Mouse (Mus musculus): Measurements from ENCODE around the gene Mark1. TPM values are rescaled to one million over a fixed set of nuclear protein-coding genes. Genes with fewer than 3 reads are reported as not detected.

The Mark1 gene
- polyA plus RNA-seq, 1 experiment from 2014 or later, result 15.0 TPM

- Histone ChIP-seq H3K4me3 (replicated peaks; ENCODE audit: low read length) (no peak overlapping the region), H3K9ac (replicated peaks; ENCODE audit: low read depth, low read length) (no peak overlapping the region), H3K27me3 (replicated peaks; ENCODE audit: control insufficient read depth, insufficient read depth, low read length) (no peaks in the 10 kb centered on the region), H3K9me3 (ENCODE audit: control insufficient read depth, low read length) (no peaks in the 10 kb centered on the region), H3K27ac (ENCODE audit: low read length) (no peak overlapping the region), H3K4me2 (ENCODE audit: low read length) (no peak overlapping the region), H3K4me1 (replicated peaks; ENCODE audit: control insufficient read depth, insufficient read depth, low read length) (peaks cover 6% of the 10 kb centered on the region; the same call in 1 of the 2 replicates), H3K36me3 (ENCODE audit: control insufficient read depth, insufficient read depth) (no peaks in the 10 kb centered on the region)
- ATAC-seq, result no peak
- WGBS, result 86% methylated on average over 9 of the region's 9 CpGs
These were observed 142.2 kb downstream of the Mark1 start for GRCm38 (mm10) chr1:184857216-184857615.

GRCm38 (mm10) chr1:184853922-184854321 lies 145.4 kb downstream of the Mark1 start:
- no peak overlapping the region for H3K4me2 ChIP-seq (ENCODE audit: low read length)
- H3K36me3 ChIP-seq (ENCODE audit: control insufficient read depth, insufficient read depth), result no peaks in the 10 kb centered on the region
- no peaks in the 10 kb centered on the region for H3K9me3 ChIP-seq (ENCODE audit: control insufficient read depth, low read length)
- WGBS, result 47% methylated on average over 3 of the region's 3 CpGs
- no peak overlapping the region for H3K4me3 ChIP-seq (replicated peaks; ENCODE audit: low read length)
- H3K27ac ChIP-seq (ENCODE audit: low read length), result no peak overlapping the region
- H3K9ac ChIP-seq (replicated peaks; ENCODE audit: low read depth, low read length), result no peak overlapping the region
- H3K4me1 ChIP-seq (replicated peaks; ENCODE audit: control insufficient read depth, insufficient read depth, low read length), result peaks cover 11% of the 10 kb centered on the region
- no peaks in the 10 kb centered on the region for H3K27me3 ChIP-seq (replicated peaks; ENCODE audit: control insufficient read depth, insufficient read depth, low read length)
- no peak for ATAC-seq

- peak; percentile 51 for ATAC-seq
- Histone ChIP-seq H3K9me3 (ENCODE audit: control insufficient read depth, low read length) (no peaks in the 10 kb centered on the region), H3K4me1 (replicated peaks; ENCODE audit: control insufficient read depth, insufficient read depth, low read length) (peaks cover 11% of the 10 kb centered on the region), H3K36me3 (ENCODE audit: control insufficient read depth, insufficient read depth) (no peaks in the 10 kb centered on the region), H3K4me3 (replicated peaks; ENCODE audit: low read length) (no peak overlapping the region), H3K4me2 (ENCODE audit: low read length) (no peak overlapping the region), H3K27ac (ENCODE audit: low read length) (no peak overlapping the region), H3K27me3 (replicated peaks; ENCODE audit: control insufficient read depth, insufficient read depth, low read length) (no peaks in the 10 kb centered on the region), H3K9ac (replicated peaks; ENCODE audit: low read depth, low read length) (no peak overlapping the region)
- WGBS, result 23% methylated on average over 5 of the region's 5 CpGs
These were observed 146.0 kb downstream of the Mark1 start for GRCm38 (mm10) chr1:184853339-184853738.

GRCm38 (mm10) chr1:184851741-184852618 lies 147.4 kb downstream of the Mark1 start:
- Histone ChIP-seq H3K4me2 (ENCODE audit: low read length) (peak overlapping the region; percentile 48), H3K36me3 (ENCODE audit: control insufficient read depth, insufficient read depth) (no peaks in the 10 kb centered on the region), H3K4me1 (replicated peaks; ENCODE audit: control insufficient read depth, insufficient read depth, low read length) (peaks cover 11% of the 10 kb centered on the region), H3K9me3 (ENCODE audit: control insufficient read depth, low read length) (no peaks in the 10 kb centered on the region), H3K9ac (replicated peaks; ENCODE audit: low read depth, low read length) (0 out of 2 replicates have a peak overlapping the region, but pooled peaks have one; percentile 32), H3K4me3 (replicated peaks; ENCODE audit: low read length) (peak overlapping the region; percentile 25), H3K27me3 (replicated peaks; ENCODE audit: control insufficient read depth, insufficient read depth, low read length) (0 out of 2 replicates have a peak, but pooled peaks cover under 1% of the 10 kb centered on the region), H3K27ac (ENCODE audit: low read length) (no peak overlapping the region)
- ATAC-seq, result peak; percentile 95
- 12% methylated on average over 31 of the region's 31 CpGs for WGBS

GRCm38 (mm10) chr1:184851166-184851565 lies 148.2 kb downstream of the Mark1 start:
- no peak for ATAC-seq
- Histone ChIP-seq H3K4me3 (replicated peaks; ENCODE audit: low read length) (no peak overlapping the region), H3K27me3 (replicated peaks; ENCODE audit: control insufficient read depth, insufficient read depth, low read length) (0 out of 2 replicates have a peak, but pooled peaks cover 2% of the 10 kb centered on the region), H3K36me3 (ENCODE audit: control insufficient read depth, insufficient read depth) (no peaks in the 10 kb centered on the region), H3K4me2 (ENCODE audit: low read length) (no peak overlapping the region), H3K9me3 (ENCODE audit: control insufficient read depth, low read length) (no peaks in the 10 kb centered on the region), H3K4me1 (replicated peaks; ENCODE audit: control insufficient read depth, insufficient read depth, low read length) (peaks cover 15% of the 10 kb centered on the region), H3K27ac (ENCODE audit: low read length) (no peak overlapping the region), H3K9ac (replicated peaks; ENCODE audit: low read depth, low read length) (no peak overlapping the region)
- WGBS, result 49% methylated on average over 7 of the region's 7 CpGs

GRCm38 (mm10) chr1:184846973-184847372 lies 152.4 kb downstream of the Mark1 start:
- Histone ChIP-seq H3K9me3 (ENCODE audit: control insufficient read depth, low read length) (no peaks in the 10 kb centered on the region), H3K4me3 (replicated peaks; ENCODE audit: low read length) (no peak overlapping the region), H3K4me1 (replicated peaks; ENCODE audit: control insufficient read depth, insufficient read depth, low read length) (peaks cover 19% of the 10 kb centered on the region), H3K4me2 (ENCODE audit: low read length) (no peak overlapping the region), H3K36me3 (ENCODE audit: control insufficient read depth, insufficient read depth) (no peaks in the 10 kb centered on the region), H3K27me3 (replicated peaks; ENCODE audit: control insufficient read depth, insufficient read depth, low read length) (0 out of 2 replicates have a peak, but pooled peaks cover 2% of the 10 kb centered on the region), H3K9ac (replicated peaks; ENCODE audit: low read depth, low read length) (no peak overlapping the region), H3K27ac (ENCODE audit: low read length) (no peak overlapping the region)
- WGBS, result 56% methylated on average over 3 of the region's 3 CpGs
- no peak for ATAC-seq

Other genes with a start within 250 kb of the Mark1 start
- 0.12 TPM in 1 of 2 replicates, not detected in the other for gene Marc1, start 188.3 kb downstream of the Mark1 start, polyA plus RNA-seq (2015; fragmentation: Nextera tagmentation; extraction: Ambion mirVana)
- gene Marc2, start 153.1 kb downstream of the Mark1 start, polyA plus RNA-seq (2015; fragmentation: Nextera tagmentation; extraction: Ambion mirVana), result 105 and 106 TPM in 2 replicates
- 0.92 and 1.3 TPM in 2 replicates for gene C130074G19Rik, start 116.4 kb downstream of the Mark1 start, polyA plus RNA-seq (2015; fragmentation: Nextera tagmentation; extraction: Ambion mirVana)
- 29.0 and 30.2 TPM in 2 replicates for gene Rab3gap2, start 204.5 kb upstream of the Mark1 start, polyA plus RNA-seq (2015; fragmentation: Nextera tagmentation; extraction: Ambion mirVana)

Measured in forebrain, embryonic 16.5 days (tissue).